8 mouse cellular contexts compared by ENCODE assay signal in the genomic region with DNA sequence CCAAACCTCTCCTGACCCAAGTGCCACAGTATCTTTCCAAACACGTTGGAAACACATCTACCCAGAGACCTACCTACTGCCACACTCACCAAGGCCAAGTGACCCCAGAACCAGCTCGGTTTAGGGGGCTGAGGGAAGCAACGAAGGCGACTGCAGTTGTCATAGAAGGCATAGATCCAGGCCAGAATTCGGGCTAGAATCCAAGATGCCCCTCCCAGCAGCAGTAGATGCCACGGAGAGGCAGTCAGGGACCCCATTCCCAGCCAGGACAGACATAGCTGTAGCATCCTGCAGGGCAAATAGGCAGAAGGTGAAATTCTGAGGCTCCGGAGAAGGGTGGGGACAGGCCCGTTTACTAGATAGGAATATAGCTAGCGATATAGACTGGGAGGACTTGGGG. TPM values are rescaled to one million over a fixed set of nuclear protein-coding genes. Genes with fewer than 3 reads are reported as not detected.
DNase-seq lines count a peak whose midpoint lies in the region; ATAC-seq and TF ChIP-seq lines count a peak whose summit lies in the region.

No protein-coding gene starts in this region.

- WGBS in cerebellum, adult 2 months, result 18% methylated on average over 9 of the region's 9 CpGs
- 48% methylated on average over 9 of the region's 9 CpGs for WGBS in heart, embryonic 13.5 days
- 30% methylated on average over 9 of the region's 9 CpGs for WGBS in liver, embryonic 16.5 days (ENCODE audit: insufficient replicate concordance)
- WGBS in stomach, embryonic 14.5 days, result 51% methylated on average over 9 of the region's 9 CpGs

- H3K4me3 ChIP-seq in cerebellum, adult 2 months (replicated peaks; ENCODE audit: insufficient read depth, low read depth, low read length), result peak overlapping the region; percentile 97
- peak overlapping the region; percentile 83 for H3K4me3 ChIP-seq in E14TG2a.4 (replicated peaks; ENCODE audit: low read length)
- peak overlapping the region; percentile 66 for H3K4me3 ChIP-seq in heart, embryonic 13.5 days
- H3K4me3 ChIP-seq in liver, embryonic 16.5 days (ENCODE audit: low read depth, low read length), result peak overlapping the region; percentile 62
- peak overlapping the region; percentile 46 for H3K4me3 ChIP-seq in stomach, embryonic 14.5 days (ENCODE audit: low read depth, low read length)

- peak overlapping the region; percentile 93 for H3K4me2 ChIP-seq in heart, embryonic 13.5 days
- H3K4me2 ChIP-seq in liver, embryonic 16.5 days (ENCODE audit: low read depth, low read length), result peak overlapping the region; percentile 60
- H3K4me2 ChIP-seq in stomach, embryonic 14.5 days (replicated peaks; ENCODE audit: low read depth, low read length), result peak overlapping the region; percentile 89

- peak in 1 of 2 experiments; percentile 17 for DNase-seq in cerebellum, adult 2 months
- no peak for DNase-seq in urinary bladder, postnatal 14 days (ENCODE audit: low spot score)
- no peak for DNase-seq in frontal cortex, postnatal 14 days (ENCODE audit: low spot score in 2 of 2)

- ATAC-seq in cerebellum, adult (ENCODE audit: insufficient number of reproducible peaks, low FRiP score, low TSS enrichment), result no peak
- ATAC-seq in heart, embryonic 13.5 days (ENCODE audit: extremely low read depth, insufficient number of reproducible peaks, low FRiP score, low TSS enrichment), result no peak
- ATAC-seq in liver, embryonic 16.5 days (ENCODE audit: low read depth), result no peak; the same call in 1 of the 2 replicates
- ATAC-seq in stomach, embryonic 14.5 days (ENCODE audit: insufficient number of reproducible peaks, insufficient read depth, low FRiP score, low read depth), result 0 out of 2 replicates have a peak, but pooled peaks have one; percentile 6

- H3K36me3 ChIP-seq in E14TG2a.4 (ENCODE audit: insufficient read depth, low read length), result peaks cover 16% of the 10 kb centered on the region; the same call in 1 of the 2 replicates
- H3K36me3 ChIP-seq in heart, embryonic 13.5 days, result 0 out of 2 replicates have a peak, but pooled peaks cover 5% of the 10 kb centered on the region
- no peaks in the 10 kb centered on the region for H3K36me3 ChIP-seq in liver, embryonic 16.5 days (ENCODE audit: control insufficient read depth, insufficient read depth)
- no peaks in the 10 kb centered on the region for H3K36me3 ChIP-seq in stomach, embryonic 14.5 days (ENCODE audit: control insufficient read depth, insufficient read depth, low read length)

- no peak for TF ChIP-seq POLR2A in cerebellum, adult 2 months (IDR thresholded peaks at IDR 0.05; ENCODE audit: borderline replicate concordance, insufficient read depth, low read length)

- H3K27ac ChIP-seq in cerebellum, adult 2 months (ENCODE audit: insufficient read depth, low read length), result peak overlapping the region; percentile 34; the same call in 1 of the 2 replicates
- H3K27ac ChIP-seq in heart, embryonic 13.5 days (replicated peaks), result peak overlapping the region; percentile 74
- peak overlapping the region; percentile 52; the same call in 1 of the 2 replicates for H3K27ac ChIP-seq in liver, embryonic 16.5 days (ENCODE audit: low read length)
- H3K27ac ChIP-seq in stomach, embryonic 14.5 days (ENCODE audit: low read length), result peak overlapping the region; percentile 66; the same call in 1 of the 2 replicates

- H3K27me3 ChIP-seq in cerebellum, adult 2 months (ENCODE audit: control insufficient read depth, insufficient read depth, low read length), result no peaks in the 10 kb centered on the region
- H3K27me3 ChIP-seq in E14TG2a.4 (ENCODE audit: insufficient read depth, low read length), result 0 out of 2 replicates have a peak, but pooled peaks cover 1% of the 10 kb centered on the region
- H3K27me3 ChIP-seq in heart, embryonic 13.5 days (replicated peaks), result no peaks in the 10 kb centered on the region
- H3K27me3 ChIP-seq in liver, embryonic 16.5 days (ENCODE audit: control insufficient read depth, insufficient read depth, low read depth, low read length), result no peaks in the 10 kb centered on the region
- H3K27me3 ChIP-seq in stomach, embryonic 14.5 days (ENCODE audit: control insufficient read depth, insufficient read depth, low read length), result no peaks in the 10 kb centered on the region

- no peaks in the 10 kb centered on the region for H3K9me3 ChIP-seq in E14TG2a.4 (ENCODE audit: low read length)
- H3K9me3 ChIP-seq in heart, embryonic 13.5 days, result no peaks in the 10 kb centered on the region
- H3K9me3 ChIP-seq in liver, embryonic 16.5 days (replicated peaks; ENCODE audit: control insufficient read depth, low read length), result no peaks in the 10 kb centered on the region
- H3K9me3 ChIP-seq in stomach, embryonic 14.5 days (ENCODE audit: control insufficient read depth, low read depth, low read length), result no peaks in the 10 kb centered on the region

- no peak for TF ChIP-seq CTCF in cerebellum, adult 2 months (IDR thresholded peaks at IDR 0.05; ENCODE audit: borderline replicate concordance, insufficient read depth, low read depth, low read length)
- TF ChIP-seq CTCF in E14TG2a.4 (conservative IDR thresholded peaks at IDR 0.05; ENCODE audit: low read length), result no peak

- H3K4me1 ChIP-seq in cerebellum, adult 2 months (ENCODE audit: control insufficient read depth, insufficient read depth, low read length), result peaks cover 8% of the 10 kb centered on the region; the same call in 1 of the 2 replicates
- peaks cover 48% of the 10 kb centered on the region for H3K4me1 ChIP-seq in E14TG2a.4 (replicated peaks; ENCODE audit: low read depth, low read length)
- peaks cover 16% of the 10 kb centered on the region for H3K4me1 ChIP-seq in heart, embryonic 13.5 days
- peaks cover 12% of the 10 kb centered on the region for H3K4me1 ChIP-seq in liver, embryonic 16.5 days (ENCODE audit: control insufficient read depth, low read depth, low read length)
- peaks cover 4% of the 10 kb centered on the region; the same call in 1 of the 2 replicates for H3K4me1 ChIP-seq in stomach, embryonic 14.5 days (ENCODE audit: control insufficient read depth, insufficient read depth, low read length)

- peak overlapping the region; percentile 83 for H3K9ac ChIP-seq in heart, embryonic 13.5 days
- peak overlapping the region; percentile 51 for H3K9ac ChIP-seq in liver, embryonic 16.5 days (ENCODE audit: low read depth, low read length)
- peak overlapping the region; percentile 55 for H3K9ac ChIP-seq in stomach, embryonic 14.5 days (replicated peaks; ENCODE audit: low read depth, low read length)

RNA-seq across cellular contexts. Expression of a gene that starts 0.5 kb away (rescaled TPM):
- 47.2 and 49.5 TPM in 2 replicates for polyA plus RNA-seq in cerebellum, adult 2 months (2012; rRNA removed)
- 6.9 and 9.1 TPM in 2 replicates for polyA plus RNA-seq in heart, embryonic 13.5 days (2015; fragmentation: Nextera tagmentation; extraction: Ambion mirVana)
- polyA plus RNA-seq in liver, embryonic 16.5 days (2015; fragmentation: Nextera tagmentation; extraction: Ambion mirVana), result 8.0 and 9.6 TPM in 2 replicates
- 12.3 and 18.8 TPM in 2 replicates for polyA plus RNA-seq in stomach, embryonic 14.5 days (2014; fragmentation: Nextera tagmentation; extraction: Ambion mirVana)

RNA-seq across cellular contexts. Expression of a gene that starts 18.9 kb away (rescaled TPM):
- 4.6 and 4.9 TPM in 2 replicates for polyA plus RNA-seq in cerebellum, adult 2 months (2012; rRNA removed)
- polyA plus RNA-seq in heart, embryonic 13.5 days (2015; fragmentation: Nextera tagmentation; extraction: Ambion mirVana), result 5.9 and 6.2 TPM in 2 replicates
- polyA plus RNA-seq in liver, embryonic 16.5 days (2015; fragmentation: Nextera tagmentation; extraction: Ambion mirVana), result 3.5 and 4.0 TPM in 2 replicates
- 13.6 and 13.9 TPM in 2 replicates for polyA plus RNA-seq in stomach, embryonic 14.5 days (2014; fragmentation: Nextera tagmentation; extraction: Ambion mirVana)

RNA-seq across cellular contexts. Expression of a gene that starts 29.6 kb away (rescaled TPM):
- 10.8 and 13.0 TPM in 2 replicates for polyA plus RNA-seq in cerebellum, adult 2 months (2012; rRNA removed)
- not detected in 2 replicates for polyA plus RNA-seq in heart, embryonic 13.5 days (2015; fragmentation: Nextera tagmentation; extraction: Ambion mirVana)
- not detected in 2 replicates for polyA plus RNA-seq in liver, embryonic 16.5 days (2015; fragmentation: Nextera tagmentation; extraction: Ambion mirVana)
- polyA plus RNA-seq in stomach, embryonic 14.5 days (2014; fragmentation: Nextera tagmentation; extraction: Ambion mirVana), result not detected in 2 replicates

RNA-seq across cellular contexts. Expression of a gene that starts 46.2 kb away (rescaled TPM):
- 12.3 and 13.3 TPM in 2 replicates for polyA plus RNA-seq in cerebellum, adult 2 months (2012; rRNA removed)
- 7.0 and 7.7 TPM in 2 replicates for polyA plus RNA-seq in heart, embryonic 13.5 days (2015; fragmentation: Nextera tagmentation; extraction: Ambion mirVana)
- 2.6 and 3.0 TPM in 2 replicates for polyA plus RNA-seq in liver, embryonic 16.5 days (2015; fragmentation: Nextera tagmentation; extraction: Ambion mirVana)
- 13.1 and 14.2 TPM in 2 replicates for polyA plus RNA-seq in stomach, embryonic 14.5 days (2014; fragmentation: Nextera tagmentation; extraction: Ambion mirVana)

RNA-seq across cellular contexts. Expression of a gene that starts 55.3 kb away (rescaled TPM):
- 6.3 and 6.8 TPM in 2 replicates for polyA plus RNA-seq in cerebellum, adult 2 months (2012; rRNA removed)
- 4.3 and 4.8 TPM in 2 replicates for polyA plus RNA-seq in heart, embryonic 13.5 days (2015; fragmentation: Nextera tagmentation; extraction: Ambion mirVana)
- 1.3 and 1.4 TPM in 2 replicates for polyA plus RNA-seq in liver, embryonic 16.5 days (2015; fragmentation: Nextera tagmentation; extraction: Ambion mirVana)
- polyA plus RNA-seq in stomach, embryonic 14.5 days (2014; fragmentation: Nextera tagmentation; extraction: Ambion mirVana), result 6.0 and 8.7 TPM in 2 replicates

Comparison
In these comparisons a context has a peak if more than half of its experiments do, and no peak if none do; other contexts are left out.
1. H3K4me3 ChIP-seq: peak in every context shown above with its lines; median percentile 97 in cerebellum, adult 2 months; 83 in E14TG2a.4; 66 in heart, embryonic 13.5 days; 62 in liver, embryonic 16.5 days; 46 in stomach, embryonic 14.5 days.
2. RNA of a gene that starts 29.6 kb away (polyA plus RNA-seq): 10.8 to 13.0 TPM in cerebellum, adult 2 months; not detected in heart, embryonic 13.5 days, not detected in liver, embryonic 16.5 days and not detected in stomach, embryonic 14.5 days; every median in the first group is over 10 times any median in the second.
3. Peak in every context shown above with its lines, with median percentiles within 50 percentile points of each other: H3K27ac ChIP-seq, H3K4me2 ChIP-seq and H3K9ac ChIP-seq.